Mouse (Mus musculus): ENCODE results near the gene Pik3r3. TPM values are rescaled to one million over a fixed set of nuclear protein-coding genes. Genes with fewer than 3 reads are reported as not detected.
"Not testable (repeated sequence)": the region's sequence is repeated elsewhere in the genome, so short reads cannot be mapped to it uniquely, and the experiment has no call there.

Gene Pik3r3
- total RNA-seq, 2 experiments from 2014 or later: 5.6 to 7.3 TPM

GRCm38 (mm10) chr4:116221996-116222842 lies 801 bp downstream of the Pik3r3 start:
- intact Hi-C loops (cut with DNase I): loop anchor here (2.0 to 5.0 kb wide), 2 partner anchors 39 to 60 kb away; no protein-coding TSS in a partner anchor
- no peak for TF ChIP-seq CTCF (IDR thresholded peaks at IDR 0.05)
- peak overlapping the region; percentile 94 for H3K4me3 ChIP-seq
- H3K27ac ChIP-seq: peak overlapping the region; percentile 98
- peak; percentile 17 for DNase-seq

DNA sequence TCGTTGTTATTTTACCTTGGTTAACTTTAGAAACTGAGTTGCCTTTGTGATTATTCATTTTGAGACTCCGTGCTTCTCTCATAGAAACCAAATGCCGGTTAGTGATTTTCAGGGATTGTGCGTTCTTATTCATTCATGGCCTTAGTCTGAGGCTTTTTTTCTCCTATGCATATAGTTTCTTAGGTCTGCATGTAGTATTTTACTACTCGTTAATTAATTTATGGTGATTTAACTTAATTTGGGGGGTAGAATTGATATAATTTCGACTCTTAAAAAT lies 1.4 kb downstream of the Pik3r3 start:
- Histone ChIP-seq H3K27ac (peak overlapping the region; percentile 98; the same call in 1 of the 2 replicates), H3K4me3 (peak overlapping the region; percentile 94)
- intact Hi-C loops (cut with DNase I): loop anchor here (5.0 kb wide), 1 partner anchor 60 kb away; no protein-coding TSS in a partner anchor
- DNase-seq: no peak
- TF ChIP-seq CTCF (IDR thresholded peaks at IDR 0.05): no peak

DNA sequence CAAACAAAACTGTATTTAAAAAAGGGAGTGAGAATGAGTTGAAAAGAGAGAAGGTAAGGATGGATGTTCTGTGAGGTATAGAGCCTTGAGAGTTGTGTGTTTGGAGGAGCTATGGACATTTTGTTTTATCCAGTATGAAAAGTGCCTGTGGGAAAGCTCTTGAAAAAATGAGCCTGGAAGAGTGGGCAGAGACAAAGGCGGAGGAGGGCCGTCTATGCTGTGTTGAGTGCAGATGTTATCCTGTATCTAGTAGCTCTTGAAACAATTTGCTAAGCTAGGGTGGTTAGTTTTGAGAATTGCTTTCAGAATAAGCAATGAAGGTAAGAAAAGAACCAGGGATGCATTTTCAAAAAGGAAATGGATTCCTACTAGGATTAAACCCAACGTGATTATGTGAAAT lies 22.0 kb downstream of the Pik3r3 start:
- H3K4me3 ChIP-seq: no peak overlapping the region
- DNase-seq: no peak
- no peak overlapping the region for H3K27ac ChIP-seq
- TF ChIP-seq CTCF (IDR thresholded peaks at IDR 0.05): no peak
- intact Hi-C loops (cut with DNase I): no loop called here

GRCm38 (mm10) chr4:116244240-116244639 lies 22.8 kb downstream of the Pik3r3 start:
- no peak for DNase-seq
- no peak for TF ChIP-seq CTCF (IDR thresholded peaks at IDR 0.05)
- no peak overlapping the region for H3K4me3 ChIP-seq
- intact Hi-C loops (cut with DNase I): no loop called here
- no peak overlapping the region for H3K27ac ChIP-seq

DNA sequence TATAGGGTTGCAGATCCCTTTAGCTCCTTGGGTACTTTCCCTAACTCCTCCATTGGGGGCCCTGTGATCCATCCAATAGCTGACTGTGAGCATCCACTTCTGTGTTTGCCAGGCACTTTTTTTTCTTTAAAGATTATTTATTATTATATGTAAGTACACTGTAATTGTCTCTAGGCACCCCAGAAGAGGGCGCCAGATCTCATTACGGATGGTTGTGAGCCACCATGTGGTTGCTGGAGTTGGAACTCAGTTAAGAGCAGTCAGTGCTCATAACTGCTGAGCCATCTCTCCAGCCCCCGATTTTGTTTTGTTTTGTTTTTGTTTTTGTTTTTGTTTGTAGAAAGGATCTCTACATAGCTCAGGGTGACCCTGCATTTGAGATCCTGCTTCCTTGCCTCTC lies 24.5 kb downstream of the Pik3r3 start:
- TF ChIP-seq CTCF (IDR thresholded peaks at IDR 0.05): peak; percentile 58
- intact Hi-C loops (cut with DNase I); H3K4me3 ChIP-seq; H3K27ac ChIP-seq: not testable (repeated sequence)
- peak; percentile 30 for DNase-seq

DNA sequence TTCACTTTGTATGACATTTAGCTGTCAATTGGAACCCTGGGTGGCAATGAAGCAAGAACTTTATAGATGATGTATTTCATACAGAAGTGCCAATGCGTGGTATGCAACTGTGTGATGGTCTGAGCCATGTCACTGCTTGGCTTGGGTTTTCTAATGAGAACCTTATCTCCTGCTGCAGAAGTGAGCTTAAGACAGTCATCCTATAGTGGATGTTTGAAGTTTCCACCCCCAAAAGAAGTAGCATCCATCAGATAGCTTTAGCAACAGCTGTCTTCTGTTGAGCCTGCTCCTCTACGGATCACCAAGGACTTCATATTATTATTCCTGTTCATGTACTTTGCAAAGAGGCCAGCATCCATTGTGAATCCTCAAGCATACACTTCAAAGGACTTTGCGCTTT lies 28.6 kb downstream of the Pik3r3 start:
- TF ChIP-seq CTCF (IDR thresholded peaks at IDR 0.05): no peak
- DNase-seq: no peak
- no peak overlapping the region for H3K27ac ChIP-seq
- intact Hi-C loops (cut with DNase I): no loop called here
- H3K4me3 ChIP-seq: no peak overlapping the region

DNA sequence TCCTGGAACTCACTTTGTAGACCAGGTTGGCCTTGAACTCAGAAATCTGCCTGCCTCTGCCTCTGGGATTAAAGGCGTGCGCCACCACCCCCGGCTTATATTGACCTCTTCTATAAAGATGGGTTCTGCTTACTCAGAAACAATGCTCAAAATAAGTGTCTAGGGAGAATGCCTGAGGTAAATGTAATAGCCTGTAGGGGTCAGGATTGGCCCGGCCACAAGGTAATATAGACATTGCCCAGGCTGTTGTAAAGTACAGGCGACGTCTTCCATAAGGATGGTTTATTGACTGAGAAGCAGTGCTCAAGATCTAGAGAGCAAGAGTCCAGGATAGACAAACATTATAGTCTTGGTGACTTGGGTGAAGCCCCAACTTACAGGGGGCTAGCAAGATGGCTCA lies 46.8 kb downstream of the Pik3r3 start:
- TF ChIP-seq CTCF (IDR thresholded peaks at IDR 0.05): no peak
- no peak overlapping the region for H3K27ac ChIP-seq
- intact Hi-C loops (cut with DNase I): no loop called here

DNA sequence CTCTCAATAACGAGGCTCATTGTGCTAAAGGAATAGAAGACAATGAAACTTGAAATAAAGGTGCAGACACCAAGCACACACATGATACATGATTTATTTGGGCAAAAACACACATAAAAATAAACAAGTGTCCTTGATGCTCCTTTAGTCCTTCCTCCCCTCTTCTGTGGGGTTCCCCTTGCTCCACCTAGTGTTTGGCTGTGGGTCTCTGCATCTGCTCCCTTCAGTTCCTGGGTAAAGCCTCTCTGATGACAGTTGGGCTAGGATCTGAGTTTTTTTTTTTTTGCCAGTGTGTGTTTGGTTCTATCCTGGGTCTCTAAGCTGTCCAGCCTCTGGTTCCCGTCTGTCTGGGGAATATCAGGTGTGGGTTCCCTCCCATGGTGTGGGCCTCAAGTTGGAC lies 60.8 kb downstream of the Pik3r3 start:
- peak; percentile 21 for DNase-seq
- peak; percentile 55 for TF ChIP-seq CTCF (IDR thresholded peaks at IDR 0.05)
- Histone ChIP-seq H3K4me3 (no peak overlapping the region), H3K27ac (no peak overlapping the region)
- intact Hi-C loops (cut with DNase I): loop anchor here (2.0 to 5.0 kb wide), 2 partner anchors 60 to 113 kb away; partner anchors contain the start of gene Pik3r3

More for the DNA sequence above, 46.8 kb downstream of the Pik3r3 start:
- no peak for DNase-seq
- H3K4me3 ChIP-seq: no peak overlapping the region

- Histone ChIP-seq H3K27ac (no peak overlapping the region), H3K4me3 (no peak overlapping the region)
- intact Hi-C loops (cut with DNase I): no loop called here
- DNase-seq: no peak
- TF ChIP-seq CTCF (IDR thresholded peaks at IDR 0.05): no peak
Observed at GRCm38 (mm10) chr4:116291561-116291960, 70.1 kb downstream of the Pik3r3 start.

DNA sequence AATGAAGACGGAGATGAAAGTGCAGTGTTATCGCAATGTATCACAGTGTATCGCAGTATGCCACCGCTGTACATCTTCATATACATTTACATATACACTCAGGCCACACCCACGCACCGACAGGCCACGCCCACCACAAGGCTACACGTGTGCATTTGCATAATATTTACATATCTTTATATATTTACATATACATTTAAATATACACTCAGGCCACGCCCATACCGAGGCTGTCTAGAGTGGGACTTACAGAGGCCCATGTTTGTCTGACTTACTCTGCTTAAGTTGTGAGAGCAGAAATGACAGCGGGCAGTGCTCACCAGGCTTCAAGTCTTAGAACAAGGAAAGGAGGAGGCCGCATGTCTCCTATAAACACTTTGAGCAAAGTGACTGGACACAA lies 71.9 kb downstream of the Pik3r3 start:
- Histone ChIP-seq H3K27ac (no peak overlapping the region), H3K4me3 (no peak overlapping the region)
- TF ChIP-seq CTCF (IDR thresholded peaks at IDR 0.05): no peak
- no peak for DNase-seq
- intact Hi-C loops (cut with DNase I): no loop called here

DNA sequence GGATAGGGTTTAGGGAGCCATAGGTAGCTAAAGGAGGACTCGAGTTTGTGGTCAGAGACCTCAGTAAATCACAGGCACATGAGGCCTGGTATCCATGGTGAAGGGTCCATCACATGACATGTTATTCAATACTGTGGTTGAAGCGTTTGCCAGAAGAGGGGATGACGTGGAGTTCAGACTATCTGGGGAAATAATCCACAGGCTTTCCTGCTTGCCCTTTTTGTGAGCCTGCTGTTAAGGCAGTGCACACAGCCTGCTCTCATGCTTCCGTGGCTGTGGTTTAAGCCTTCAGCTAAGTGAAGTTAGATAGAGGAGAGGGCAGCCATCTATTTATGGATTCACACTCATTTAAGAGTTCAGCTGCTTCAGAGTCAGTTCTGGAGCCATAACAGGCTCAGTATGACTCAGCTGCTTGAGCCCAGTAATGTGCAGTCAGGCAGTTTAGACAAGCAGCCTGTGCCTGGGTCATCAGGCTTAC lies 79.5 kb downstream of the Pik3r3 start:
- intact Hi-C loops (cut with DNase I): no loop called here
- TF ChIP-seq CTCF (IDR thresholded peaks at IDR 0.05): no peak
- DNase-seq: peak; percentile 56

GRCm38 (mm10) chr4:116304551-116304950 lies 83.1 kb downstream of the Pik3r3 start:
- TF ChIP-seq CTCF (IDR thresholded peaks at IDR 0.05): no peak
- intact Hi-C loops (cut with DNase I): no loop called here
- no peak overlapping the region for H3K27ac ChIP-seq
- H3K4me3 ChIP-seq: no peak overlapping the region
- peak; percentile 36 for DNase-seq

More for the DNA sequence above, 79.5 kb downstream of the Pik3r3 start:
- Histone ChIP-seq H3K4me3 (no peak overlapping the region), H3K27ac (peak overlapping the region; percentile 90)

- H3K4me3 ChIP-seq: no peak overlapping the region
- TF ChIP-seq CTCF (IDR thresholded peaks at IDR 0.05): no peak
- no peak for DNase-seq
- H3K27ac ChIP-seq: no peak overlapping the region
- intact Hi-C loops (cut with DNase I): no loop called here
Observed at GRCm38 (mm10) chr4:116317575-116317974, 96.2 kb downstream of the Pik3r3 start.

DNA sequence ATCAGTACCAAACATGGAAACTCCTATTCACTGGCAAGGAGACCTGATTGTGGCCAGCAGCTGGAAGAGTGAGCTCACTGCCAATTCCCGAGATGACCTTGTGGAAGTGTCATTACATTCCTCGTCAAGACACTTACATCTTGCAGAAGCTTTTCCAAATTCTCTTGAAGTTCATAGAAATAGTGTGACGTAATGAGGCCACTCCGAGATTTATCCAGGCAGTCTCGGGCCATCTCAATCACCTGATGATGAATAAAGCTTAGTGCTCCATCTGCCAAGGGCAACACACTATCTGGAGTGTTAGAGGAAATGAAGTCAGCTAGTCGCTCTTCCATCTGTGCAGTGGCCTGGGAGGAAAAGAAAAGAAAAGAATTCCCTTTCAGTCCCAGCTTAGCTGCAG lies 100.7 kb downstream of the Pik3r3 start:
- no peak for DNase-seq
- intact Hi-C loops (cut with DNase I): no loop called here
- Histone ChIP-seq H3K27ac (no peak overlapping the region), H3K4me3 (no peak overlapping the region)
- TF ChIP-seq CTCF (IDR thresholded peaks at IDR 0.05): no peak

Data from gastrocnemius, adult 2 months (tissue).